Mouse (Mus musculus): ENCODE measurements around the gene Kif14. TPM values are rescaled to one million over a fixed set of nuclear protein-coding genes. Genes with fewer than 3 reads are reported as not detected.

The Kif14 gene
- polyA plus RNA-seq, 1 experiment = 3.7 TPM

DNA sequence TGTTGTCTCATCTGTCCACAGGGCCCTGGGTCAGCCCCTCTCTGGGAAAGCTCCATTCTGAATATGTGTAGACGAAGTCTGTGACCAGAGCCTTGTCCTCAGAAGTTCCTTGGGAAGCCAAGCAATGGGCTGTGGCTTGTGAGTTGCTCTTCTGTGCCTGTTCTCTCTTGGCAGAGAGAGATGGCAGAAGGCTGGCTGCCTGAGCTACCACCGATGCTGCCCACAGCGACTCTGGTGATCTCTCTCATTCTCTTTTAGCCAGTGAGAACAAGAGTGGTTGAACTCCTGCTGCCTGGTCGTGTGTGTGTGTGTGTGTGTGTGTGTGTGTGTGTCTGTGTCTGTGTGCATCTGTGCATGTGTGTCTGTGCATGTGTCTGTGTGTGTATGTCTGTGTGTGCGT is 13.7 kb upstream of the Kif14 start:
- Histone ChIP-seq H3K4me1 (replicated peaks; ENCODE audit: control insufficient read depth, insufficient read depth, low read length) (no peaks in the 10 kb centered on the region), H3K27ac (ENCODE audit: control insufficient read depth, insufficient read depth, low read length) (no peak overlapping the region), H3K27me3 (ENCODE audit: control insufficient read depth, insufficient read depth, low read length) (no peaks in the 10 kb centered on the region), H3K4me3 (ENCODE audit: control insufficient read depth, insufficient read depth, low read length) (no peak overlapping the region), H3K36me3 (ENCODE audit: control insufficient read depth, insufficient read depth, low read length) (no peaks in the 10 kb centered on the region)
- TF ChIP-seq POLR2A (IDR thresholded peaks at IDR 0.05; ENCODE audit: control insufficient read depth, extremely low read depth, insufficient read depth, low read length, poor library complexity) = no peak
- TF ChIP-seq CTCF (IDR thresholded peaks at IDR 0.05; ENCODE audit: borderline replicate concordance, control insufficient read depth, extremely low read depth, insufficient read depth, low read length, poor library complexity) = no peak
- no peak for DNase-seq
- 86% methylated on average over 5 of the region's 5 CpGs for whole genome bisulfite sequencing

DNA sequence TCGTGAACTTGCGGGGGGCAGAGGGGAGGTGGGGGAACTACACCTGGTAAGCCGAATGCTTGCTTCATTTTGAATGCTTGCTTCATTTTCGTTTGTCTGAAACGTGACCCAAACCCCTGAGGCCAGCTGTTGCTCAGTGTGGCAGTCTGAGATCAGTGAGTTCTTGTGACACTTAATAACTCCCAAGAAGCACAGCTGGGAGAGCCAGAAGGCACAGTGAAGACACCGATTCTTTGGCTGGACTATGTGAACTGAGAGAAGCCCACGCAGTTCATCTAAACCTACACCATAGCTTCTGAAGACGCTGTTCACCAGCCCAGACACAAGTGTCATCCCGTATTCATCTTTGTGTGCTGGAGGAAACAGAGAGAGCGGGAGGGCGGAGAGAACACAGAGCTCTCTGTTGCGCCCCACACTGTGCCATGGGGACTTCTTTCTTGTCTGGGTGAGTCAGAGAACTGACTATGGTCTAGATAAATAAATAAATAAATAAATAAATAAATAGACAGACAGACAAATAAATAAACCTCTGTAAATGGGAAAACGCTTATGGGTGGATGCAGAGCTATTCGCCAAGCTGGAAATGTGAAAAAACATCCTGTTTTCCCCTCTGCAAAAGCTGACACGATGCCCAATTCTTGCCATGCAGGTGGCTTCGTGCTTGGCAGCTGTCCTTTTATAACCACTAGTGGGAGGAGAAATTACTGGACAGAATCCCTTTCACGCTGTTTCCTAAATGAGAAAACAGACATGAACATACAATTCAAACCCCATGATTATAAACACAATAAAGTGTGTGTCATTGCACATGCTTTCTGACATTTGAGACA is 10.2 kb upstream of the Kif14 start:
- H3K27me3 ChIP-seq (ENCODE audit: control insufficient read depth, insufficient read depth, low read length) = no peaks in the 10 kb centered on the region
- 91% methylated on average over 17 of the region's 17 CpGs for WGBS
- no peak for DNase-seq
- H3K27ac ChIP-seq (ENCODE audit: control insufficient read depth, insufficient read depth, low read length) = no peak overlapping the region
- H3K36me3 ChIP-seq (ENCODE audit: control insufficient read depth, insufficient read depth, low read length) = no peaks in the 10 kb centered on the region
- no peaks in the 10 kb centered on the region for H3K4me1 ChIP-seq (replicated peaks; ENCODE audit: control insufficient read depth, insufficient read depth, low read length)
- H3K4me3 ChIP-seq (ENCODE audit: control insufficient read depth, insufficient read depth, low read length) = no peak overlapping the region
- TF ChIP-seq CTCF (IDR thresholded peaks at IDR 0.05; ENCODE audit: borderline replicate concordance, control insufficient read depth, extremely low read depth, insufficient read depth, low read length, poor library complexity) = no peak

DNA sequence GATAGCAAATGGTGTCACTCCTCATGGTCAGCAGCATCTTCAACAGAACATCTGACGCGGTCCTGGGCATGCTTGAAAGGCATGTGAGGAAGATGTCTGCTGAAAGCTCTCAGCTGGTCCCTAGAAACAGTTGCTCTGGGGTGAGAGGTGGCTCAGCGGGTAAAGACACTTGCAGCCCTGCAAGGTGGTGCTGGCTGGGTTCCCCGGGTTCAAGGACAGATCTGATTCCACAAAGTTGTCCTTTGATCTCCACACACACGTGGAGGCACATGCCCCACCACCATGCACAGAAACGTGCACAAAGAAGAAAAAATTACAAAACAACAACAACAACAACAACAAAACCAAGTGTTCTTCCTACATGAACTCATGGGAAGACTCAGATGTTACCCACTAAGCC is 9.4 kb upstream of the Kif14 start:
- 85% methylated on average over 6 of the region's 6 CpGs for WGBS
- Histone ChIP-seq H3K27ac (ENCODE audit: control insufficient read depth, insufficient read depth, low read length) (no peak overlapping the region), H3K27me3 (ENCODE audit: control insufficient read depth, insufficient read depth, low read length) (no peaks in the 10 kb centered on the region), H3K36me3 (ENCODE audit: control insufficient read depth, insufficient read depth, low read length) (no peaks in the 10 kb centered on the region), H3K4me3 (ENCODE audit: control insufficient read depth, insufficient read depth, low read length) (no peak overlapping the region), H3K4me1 (replicated peaks; ENCODE audit: control insufficient read depth, insufficient read depth, low read length) (no peaks in the 10 kb centered on the region)
- no peak for DNase-seq
- TF ChIP-seq POLR2A (IDR thresholded peaks at IDR 0.05; ENCODE audit: control insufficient read depth, extremely low read depth, insufficient read depth, low read length, poor library complexity) = no peak

DNA sequence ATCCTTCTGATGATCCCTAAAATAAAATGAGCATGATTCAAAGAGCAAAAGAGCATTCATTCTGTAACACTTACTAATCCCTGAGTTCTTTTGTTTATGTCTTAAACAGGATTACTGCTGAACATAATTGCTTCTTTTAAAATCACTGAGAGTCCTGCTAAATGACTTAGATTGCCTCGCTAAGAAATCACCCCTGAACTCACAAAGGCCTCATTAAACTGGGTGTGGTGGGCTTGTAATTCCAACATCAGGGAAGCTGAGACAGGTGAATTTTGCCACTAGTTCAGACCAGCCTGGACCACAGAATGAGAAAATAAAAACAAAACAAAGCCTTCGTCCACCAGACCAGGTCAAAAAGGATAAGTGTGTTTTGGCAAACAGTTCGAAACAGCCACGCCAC is 8.7 kb upstream of the Kif14 start:
- Histone ChIP-seq H3K27me3 (ENCODE audit: control insufficient read depth, insufficient read depth, low read length) (no peaks in the 10 kb centered on the region), H3K4me1 (replicated peaks; ENCODE audit: control insufficient read depth, insufficient read depth, low read length) (no peaks in the 10 kb centered on the region), H3K4me3 (ENCODE audit: control insufficient read depth, insufficient read depth, low read length) (no peak overlapping the region), H3K36me3 (ENCODE audit: control insufficient read depth, insufficient read depth, low read length) (no peaks in the 10 kb centered on the region), H3K27ac (ENCODE audit: control insufficient read depth, insufficient read depth, low read length) (no peak overlapping the region)
- TF ChIP-seq CTCF (IDR thresholded peaks at IDR 0.05; ENCODE audit: borderline replicate concordance, control insufficient read depth, extremely low read depth, insufficient read depth, low read length, poor library complexity) (no peak), POLR2A (IDR thresholded peaks at IDR 0.05; ENCODE audit: control insufficient read depth, extremely low read depth, insufficient read depth, low read length, poor library complexity) (no peak)
- no peak for DNase-seq
- WGBS = 93% methylated on average over 4 of the region's 4 CpGs

DNA sequence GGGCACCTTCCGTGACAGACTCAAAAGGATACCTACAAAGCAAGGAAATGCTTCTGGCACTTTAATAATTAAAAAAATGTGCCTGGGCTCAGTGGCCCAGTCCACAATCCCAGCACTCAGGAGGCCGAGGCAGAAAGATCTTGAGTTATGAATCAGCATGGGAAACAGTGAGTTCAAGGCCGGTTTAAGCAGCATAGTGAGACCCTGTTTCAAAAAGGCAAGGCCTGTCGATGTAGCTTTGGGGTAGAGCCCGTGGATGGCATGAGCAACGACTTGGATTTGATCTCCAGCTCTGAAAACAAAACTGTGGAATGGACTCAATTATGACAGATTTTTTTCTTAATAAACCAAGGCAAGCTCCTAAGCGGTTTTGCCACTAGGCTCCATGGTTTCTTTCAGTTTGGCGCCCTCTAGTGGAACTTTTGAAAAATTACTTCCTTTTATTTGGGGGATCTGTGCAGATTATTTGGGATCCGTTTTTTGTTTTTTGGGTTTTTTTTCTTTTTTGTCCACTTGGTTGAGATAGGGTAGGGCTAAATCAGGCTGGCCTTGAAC is 7.4 kb upstream of the Kif14 start:
- Histone ChIP-seq H3K36me3 (ENCODE audit: control insufficient read depth, insufficient read depth, low read length) (no peaks in the 10 kb centered on the region), H3K27me3 (ENCODE audit: control insufficient read depth, insufficient read depth, low read length) (no peaks in the 10 kb centered on the region), H3K4me3 (ENCODE audit: control insufficient read depth, insufficient read depth, low read length) (no peak overlapping the region), H3K27ac (ENCODE audit: control insufficient read depth, insufficient read depth, low read length) (no peak overlapping the region), H3K4me1 (replicated peaks; ENCODE audit: control insufficient read depth, insufficient read depth, low read length) (no peaks in the 10 kb centered on the region)
- 33% methylated on average over 9 of the region's 9 CpGs for WGBS
- no peak for TF ChIP-seq CTCF (IDR thresholded peaks at IDR 0.05; ENCODE audit: borderline replicate concordance, control insufficient read depth, extremely low read depth, insufficient read depth, low read length, poor library complexity)
- TF ChIP-seq POLR2A (IDR thresholded peaks at IDR 0.05; ENCODE audit: control insufficient read depth, extremely low read depth, insufficient read depth, low read length, poor library complexity) = no peak
- DNase-seq = peak; percentile 7

DNA sequence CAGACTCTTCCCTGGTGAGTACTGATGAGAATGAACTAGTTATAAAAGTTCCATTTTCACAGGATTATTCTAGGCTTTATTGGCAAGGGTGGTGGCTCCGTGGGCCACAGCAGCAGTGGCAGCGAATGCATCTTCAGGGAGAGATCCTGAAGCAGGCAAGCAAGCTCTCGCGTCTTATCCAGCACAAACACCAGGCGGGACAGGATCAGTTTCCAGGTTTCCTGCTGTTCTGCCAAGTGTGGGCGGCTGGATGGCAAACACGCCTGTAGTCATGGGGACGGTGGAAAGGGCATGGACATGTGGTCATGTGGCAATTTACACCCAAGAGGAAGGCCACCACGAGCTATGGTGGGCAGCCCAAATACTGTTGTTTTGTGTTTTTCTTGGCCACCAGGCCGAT is 3.7 kb upstream of the Kif14 start:
- WGBS = 85% methylated on average over 10 of the region's 10 CpGs
- no peaks in the 10 kb centered on the region for H3K27me3 ChIP-seq (ENCODE audit: control insufficient read depth, insufficient read depth, low read length)
- DNase-seq = no peak

More for the DNA sequence above, 3.7 kb upstream of the Kif14 start:
- peaks cover 2% of the 10 kb centered on the region; the same call in 1 of the 2 replicates for H3K4me1 ChIP-seq (replicated peaks; ENCODE audit: control insufficient read depth, insufficient read depth, low read length)
- TF ChIP-seq CTCF (IDR thresholded peaks at IDR 0.05; ENCODE audit: borderline replicate concordance, control insufficient read depth, extremely low read depth, insufficient read depth, low read length, poor library complexity) = no peak
- TF ChIP-seq POLR2A (IDR thresholded peaks at IDR 0.05; ENCODE audit: control insufficient read depth, extremely low read depth, insufficient read depth, low read length, poor library complexity) = no peak
- H3K27ac ChIP-seq (ENCODE audit: control insufficient read depth, insufficient read depth, low read length) = no peak overlapping the region
- H3K36me3 ChIP-seq (ENCODE audit: control insufficient read depth, insufficient read depth, low read length) = no peaks in the 10 kb centered on the region
- no peak overlapping the region for H3K4me3 ChIP-seq (ENCODE audit: control insufficient read depth, insufficient read depth, low read length)

All from thymus, adult 2 months (tissue).